Comparison of ENCODE assay signal across 16 mouse cellular contexts in genomic region chr12:111087066-111087465, GRCm38 (mm10).
"Had no signal": no experiment of that assay in that cellular context is flagged by ENCODE, and none has a peak within 500 bp of the region (broad histone marks: within the 10 kb centered on the region; RNA-seq: fewer than 3 reads in every experiment).

No protein-coding gene starts in this region.

- H3K27ac ChIP-seq: lung, embryonic 15.5 days; macrophage; neural tube, embryonic 12.5 days; stomach, embryonic 15.5 days had no signal

- ATAC-seq: liver, postnatal 0 days; lung, postnatal 0 days had no signal

- H3K4me3 ChIP-seq: lung, embryonic 15.5 days; megakaryocyte, embryonic 14.5 days; midbrain, embryonic 12.5 days; neural tube, embryonic 12.5 days; stomach, embryonic 15.5 days had no signal

- H3K36me3 ChIP-seq: stomach, embryonic 15.5 days had no signal

- H3K27me3 ChIP-seq: lung, embryonic 15.5 days; megakaryocyte, embryonic 14.5 days; midbrain, embryonic 12.5 days; neural tube, embryonic 12.5 days; stomach, embryonic 15.5 days had no signal

- DNase-seq: liver, postnatal 0 days; lung, adult 2 months; lung, postnatal 14 days; lung, postnatal 36 days; midbrain, embryonic 14.5 days; right cerebral cortex, postnatal 14 days; thymus, adult 2 months; thymus, postnatal 25 days; thymus, postnatal 4 days had no signal

- H3K4me2 ChIP-seq: lung, embryonic 15.5 days; midbrain, embryonic 12.5 days; neural tube, embryonic 12.5 days; stomach, embryonic 15.5 days had no signal

- H3K4me1 ChIP-seq: lung, embryonic 15.5 days had no signal

- H3K9me3 ChIP-seq: lung, embryonic 15.5 days; midbrain, embryonic 12.5 days; neural tube, embryonic 12.5 days; stomach, embryonic 15.5 days had no signal

- H3K9ac ChIP-seq: liver, postnatal 0 days; lung, embryonic 15.5 days; midbrain, embryonic 12.5 days; neural tube, embryonic 12.5 days; stomach, embryonic 15.5 days had no signal
